Mouse (Mus musculus) lung, postnatal 0 days (tissue): ENCODE data around the gene Sestd1. TPM values are rescaled to one million over a fixed set of nuclear protein-coding genes. Genes with fewer than 3 reads are reported as not detected.

ENCODE experiments used
- ATAC-seq: fragments of 200-750 bp; cut with Nextera tagmentation; 2 replicates; pipeline ENCODE4 v1.8.0; 2017; ENCODE audit warnings: moderate library complexity
- DNase-seq: peaks from one replicate; pipeline ENCODE4 v3.0.0-alpha.2; 2016; ENCODE audit warnings: low spot score
- H3K27ac ChIP-seq: fragments of 300-500 bp; sonication (generic); 2 replicates; pipeline ENCODE4 v1.5.1; 2014; ENCODE audit warnings: antibody characterized with exemption, mild to moderate bottlenecking, low read length, mixed read lengths
- H3K27me3 ChIP-seq: fragments of 300-500 bp; sonication (generic); replicated peaks from 2 replicates; pipeline ENCODE4 v1.6.1; 2014; ENCODE audit warnings: low read length, mixed read lengths; ENCODE audit not compliant: insufficient read depth
- H3K36me3 ChIP-seq: fragments of 300-500 bp; sonication (generic); 2 replicates; pipeline ENCODE4 v1.6.1; 2014; ENCODE audit warnings: low read length, mixed read lengths; ENCODE audit not compliant: insufficient read depth
- H3K4me1 ChIP-seq: fragments of 300-500 bp; sonication (generic); 2 replicates; pipeline ENCODE4 v1.6.1; 2014; ENCODE audit warnings: antibody characterized with exemption, low read depth, low read length, mixed read lengths; ENCODE audit not compliant: insufficient read depth
- H3K4me2 ChIP-seq: fragments of 300-500 bp; sonication (generic); replicated peaks from 2 replicates; pipeline ENCODE4 v1.6.1; 2014; ENCODE audit warnings: low read depth, mild to moderate bottlenecking, low read length, moderate library complexity, mixed read lengths
- H3K4me3 ChIP-seq: fragments of 300-500 bp; sonication (generic); 2 replicates; pipeline ENCODE4 v1.5.1; 2014; ENCODE audit warnings: low read depth, low read length
- H3K9ac ChIP-seq: fragments of 300-500 bp; sonication (generic); replicated peaks from 2 replicates; pipeline ENCODE4 v1.6.1; 2014; ENCODE audit warnings: low read depth, mild to moderate bottlenecking
- H3K9me3 ChIP-seq: fragments of 300-500 bp; sonication (generic); 2 replicates; pipeline ENCODE4 v1.6.1; 2016; ENCODE audit warnings: low read length, mixed read lengths
- CTCF ChIP-seq: IDR thresholded peaks from 2 replicates; pipeline ENCODE4 v1.5.1; 2016; ENCODE audit warnings: antibody characterized with exemption, mild to moderate bottlenecking
- EP300 ChIP-seq: IDR thresholded peaks from 2 replicates; pipeline ENCODE4 v1.6.1; 2016; ENCODE audit warnings: antibody characterized with exemption, mild to moderate bottlenecking, control low read depth
- WGBS: fragments of 180-500 bp; shearing (Covaris S2); extraction: QIAGEN DNeasy Blood & Tissue Kit; methylation state at CpG from one replicate; pipeline ENCODE4 v1.1.7; 2014; 5-methylcytosine and 5-hydroxymethylcytosine counted together
- polyA plus RNA-seq: library from polyadenylated mRNA; unstranded; fragments of >200 nt; fragmentation: Nextera tagmentation; extraction: Ambion mirVana; gene quantifications from 2 replicates; pipeline ENCODE4 v1.2.1, GENCODE M21; 2015

The Sestd1 gene
- polyA plus RNA-seq, 1 experiment from 2014 or later: 11.8 TPM

GRCm38 (mm10) chr2:77149576-77149975 is 130.8 kb downstream of the Sestd1 start:
- Histone ChIP-seq H3K4me2 (no peak overlapping the region), H3K4me1 (no peaks in the 10 kb centered on the region), H3K9ac (no peak overlapping the region), H3K27me3 (no peaks in the 10 kb centered on the region), H3K27ac (no peak overlapping the region), H3K4me3 (no peak overlapping the region), H3K9me3 (no peaks in the 10 kb centered on the region), H3K36me3 (no peaks in the 10 kb centered on the region)
- TF ChIP-seq CTCF: no peak
- no peak for TF ChIP-seq EP300
- DNase-seq: no peak
- 34% methylated on average over 2 of the region's 2 CpGs for WGBS
- ATAC-seq: no peak

- H3K4me3 ChIP-seq: no peak overlapping the region
Measured at GRCm38 (mm10) chr2:77148215-77148614, 132.2 kb downstream of the Sestd1 start.

GRCm38 (mm10) chr2:77146968-77147367 is 133.4 kb downstream of the Sestd1 start:
- no peak for ATAC-seq
- no peak overlapping the region for H3K27ac ChIP-seq
- H3K4me2 ChIP-seq: no peak overlapping the region
- 76% methylated on average over 2 of the region's 2 CpGs for WGBS
- no peak overlapping the region for H3K4me3 ChIP-seq
- no peaks in the 10 kb centered on the region for H3K9me3 ChIP-seq
- TF ChIP-seq EP300 (no peak), CTCF (no peak)
- H3K36me3 ChIP-seq: no peaks in the 10 kb centered on the region
- H3K27me3 ChIP-seq: no peaks in the 10 kb centered on the region
- H3K4me1 ChIP-seq: no peaks in the 10 kb centered on the region
- DNase-seq: no peak
- no peak overlapping the region for H3K9ac ChIP-seq

More at GRCm38 (mm10) chr2:77148215-77148614, 132.2 kb downstream of the Sestd1 start:
- H3K36me3 ChIP-seq: no peaks in the 10 kb centered on the region
- no peaks in the 10 kb centered on the region for H3K9me3 ChIP-seq
- WGBS: 60% methylated on average over 4 of the region's 4 CpGs
- no peaks in the 10 kb centered on the region for H3K27me3 ChIP-seq
- no peak overlapping the region for H3K9ac ChIP-seq
- H3K27ac ChIP-seq: no peak overlapping the region
- no peak for ATAC-seq
- no peak overlapping the region for H3K4me2 ChIP-seq
- no peak for TF ChIP-seq CTCF
- TF ChIP-seq EP300: no peak
- DNase-seq: no peak
- H3K4me1 ChIP-seq: no peaks in the 10 kb centered on the region

GRCm38 (mm10) chr2:77146291-77146690 is 134.1 kb downstream of the Sestd1 start:
- no peak for ATAC-seq

GRCm38 (mm10) chr2:77143536-77143935 is 136.9 kb downstream of the Sestd1 start:
- no peak overlapping the region for H3K4me3 ChIP-seq
- no peaks in the 10 kb centered on the region for H3K9me3 ChIP-seq
- no peaks in the 10 kb centered on the region for H3K4me1 ChIP-seq
- DNase-seq (no peak), ATAC-seq (no peak)
- WGBS: 32% methylated on average over 6 of the region's 6 CpGs
- no peak overlapping the region for H3K9ac ChIP-seq
- TF ChIP-seq CTCF (no peak), EP300 (no peak)
- H3K27ac ChIP-seq: no peak overlapping the region
- H3K36me3 ChIP-seq: no peaks in the 10 kb centered on the region
- H3K4me2 ChIP-seq: no peak overlapping the region; the same call in 1 of the 2 replicates
- no peaks in the 10 kb centered on the region for H3K27me3 ChIP-seq

More at GRCm38 (mm10) chr2:77146291-77146690, 134.1 kb downstream of the Sestd1 start:
- Histone ChIP-seq H3K36me3 (no peaks in the 10 kb centered on the region), H3K4me3 (no peak overlapping the region), H3K4me1 (no peaks in the 10 kb centered on the region), H3K9me3 (no peaks in the 10 kb centered on the region), H3K9ac (no peak overlapping the region), H3K27ac (no peak overlapping the region), H3K27me3 (no peaks in the 10 kb centered on the region), H3K4me2 (no peak overlapping the region)
- DNase-seq: no peak
- TF ChIP-seq EP300 (no peak), CTCF (no peak)
- 42% methylated on average over 3 of the region's 3 CpGs for WGBS

GRCm38 (mm10) chr2:77138879-77139278 is 141.5 kb downstream of the Sestd1 start:
- TF ChIP-seq CTCF (no peak), EP300 (no peak)
- ATAC-seq: no peak

GRCm38 (mm10) chr2:77134906-77135305 is 145.5 kb downstream of the Sestd1 start:
- TF ChIP-seq CTCF: no peak
- TF ChIP-seq EP300: no peak
- Histone ChIP-seq H3K27me3 (no peaks in the 10 kb centered on the region), H3K4me2 (no peak overlapping the region), H3K9ac (no peak overlapping the region), H3K4me1 (no peaks in the 10 kb centered on the region), H3K9me3 (no peaks in the 10 kb centered on the region), H3K4me3 (no peak overlapping the region), H3K36me3 (no peaks in the 10 kb centered on the region), H3K27ac (no peak overlapping the region)
- ATAC-seq: no peak
- WGBS: 30% methylated on average over 1 of the region's 1 CpGs
- DNase-seq: no peak

More at GRCm38 (mm10) chr2:77138879-77139278, 141.5 kb downstream of the Sestd1 start:
- no peaks in the 10 kb centered on the region for H3K4me1 ChIP-seq
- H3K4me3 ChIP-seq: no peak overlapping the region
- H3K9me3 ChIP-seq: no peaks in the 10 kb centered on the region
- WGBS: 50% methylated on average over 6 of the region's 6 CpGs
- H3K4me2 ChIP-seq: no peak overlapping the region
- H3K36me3 ChIP-seq: no peaks in the 10 kb centered on the region
- H3K9ac ChIP-seq: no peak overlapping the region
- no peaks in the 10 kb centered on the region for H3K27me3 ChIP-seq
- H3K27ac ChIP-seq: no peak overlapping the region
- DNase-seq: no peak
